Mouse (Mus musculus): Measurements from ENCODE around the gene Afmid.
A peak's percentile ranks its signal among the peaks of the same experiment; 100 is the strongest.
"Not testable (repeated sequence)": the region's sequence is repeated elsewhere in the genome, so short reads cannot be mapped to it uniquely, and the experiment has no call there.

The Afmid gene

GRCm38 (mm10) chr11:117794035-117794551 lies 31.6 kb upstream of the Afmid start:
- peak; percentile 76 for DNase-seq (ENCODE audit: low read depth, low spot score)

- no peak for DNase-seq (ENCODE audit: low read depth, low spot score)
These were observed 28.8 kb upstream of the Afmid start for GRCm38 (mm10) chr11:117796954-117797353.

- DNase-seq (ENCODE audit: low read depth, low spot score) = no peak
These were observed 28.1 kb upstream of the Afmid start, which contains the start of gene 6030468B19Rik for GRCm38 (mm10) chr11:117797511-117798159. 6030468B19Rik (plus strand) TSS chr11:117797660.

DNA sequence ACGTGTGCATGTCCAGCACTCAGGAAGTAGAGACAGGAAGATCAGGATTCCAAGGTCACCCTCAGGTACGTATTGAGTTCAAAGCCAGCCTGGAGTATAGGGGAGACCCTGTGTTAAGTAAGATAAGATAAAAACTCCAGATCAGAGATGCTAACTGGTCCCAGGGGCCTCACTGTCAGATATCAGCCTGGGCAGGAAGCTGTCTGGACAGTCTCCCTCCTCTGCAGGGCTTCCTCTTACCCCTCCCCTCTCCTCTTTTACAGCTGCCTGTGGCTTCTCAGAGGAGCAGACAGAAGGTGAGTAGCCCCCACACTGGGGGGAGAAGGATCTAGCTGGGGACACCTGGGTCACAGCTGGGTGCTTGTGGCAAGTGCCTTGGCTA lies 27.6 kb upstream of the Afmid start:
- no peak for DNase-seq (ENCODE audit: low read depth, low spot score)

GRCm38 (mm10) chr11:117799174-117799573 lies 26.6 kb upstream of the Afmid start:
- no peak for DNase-seq (ENCODE audit: low read depth, low spot score)

DNA sequence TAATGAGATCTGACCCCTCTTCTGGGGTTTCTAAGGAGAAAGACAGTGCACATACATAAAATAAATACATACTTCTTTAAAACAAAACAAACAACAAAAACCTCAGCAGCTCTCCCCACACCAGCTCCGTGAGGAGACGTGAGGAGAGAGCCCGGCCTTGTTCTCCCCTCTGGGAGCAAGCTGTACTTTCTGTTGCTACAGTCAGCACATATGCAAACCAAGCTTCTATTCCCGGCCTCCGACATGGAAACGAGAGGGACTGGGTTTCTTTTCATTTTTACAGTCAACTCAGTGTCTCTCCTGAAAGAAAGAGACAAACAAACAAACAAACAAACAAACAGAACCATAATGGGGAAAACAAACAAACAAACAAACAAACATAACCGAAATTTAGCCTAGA lies 25.7 kb upstream of the Afmid start:
- DNase-seq (ENCODE audit: low read depth, low spot score) = no peak

DNA sequence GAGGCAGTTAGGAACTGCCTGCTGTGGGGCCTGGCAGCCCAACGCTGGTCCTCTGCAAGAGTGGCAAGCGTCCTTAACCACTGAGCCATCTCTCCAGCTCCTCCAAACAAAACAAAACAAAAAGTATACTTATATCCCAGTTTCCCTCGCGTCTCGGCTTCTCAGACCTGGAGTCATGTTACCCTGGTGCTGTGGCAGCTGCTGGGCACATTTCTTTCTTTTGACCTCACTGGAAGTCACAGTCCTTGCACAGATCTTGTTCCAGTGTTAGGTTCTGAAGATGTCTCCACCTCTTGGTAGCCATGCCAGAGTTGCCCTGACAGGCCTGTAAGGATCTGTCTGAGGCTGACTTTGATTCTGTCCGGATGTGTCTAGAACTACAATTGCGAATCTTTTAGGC lies 24.1 kb upstream of the Afmid start:
- DNase-seq (ENCODE audit: low read depth, low spot score) = no peak

GRCm38 (mm10) chr11:117803166-117803688 lies 22.5 kb upstream of the Afmid start:
- DNase-seq (ENCODE audit: low read depth, low spot score) = no peak

DNA sequence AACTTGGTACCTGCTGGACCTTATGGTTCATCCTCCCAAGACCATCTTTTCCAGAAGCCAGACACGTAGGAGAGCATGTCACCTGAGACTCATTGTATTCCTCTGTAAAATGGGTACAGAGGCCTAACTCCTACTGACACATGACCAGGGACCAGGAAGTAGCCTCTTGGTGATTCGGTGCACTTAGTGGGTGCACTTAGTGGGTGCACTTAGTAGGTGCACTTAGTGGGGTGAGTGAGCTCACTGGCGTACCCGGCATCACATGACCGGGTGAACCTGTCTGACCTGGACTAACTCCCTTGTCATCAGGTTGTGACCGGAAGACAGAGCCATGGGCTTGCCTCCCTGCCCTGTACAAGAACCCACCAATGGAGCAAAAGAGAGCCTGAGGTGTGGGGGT lies 18.9 kb upstream of the Afmid start:
- no peak for DNase-seq (ENCODE audit: low read depth, low spot score)

- DNase-seq (ENCODE audit: low read depth, low spot score) = peak; percentile 77
These were observed 16.1 kb upstream of the Afmid start, which contains the start of the genes Gm20708 and Syngr2 for GRCm38 (mm10) chr11:117809407-117810311. Gm20708 (plus strand) TSS chr11:117809668. Syngr2 (plus strand) TSS chr11:117809668.

- DNase-seq (ENCODE audit: low read depth, low spot score) = peak; percentile 83
These were observed 15.2 kb upstream of the Afmid start for GRCm38 (mm10) chr11:117810401-117811046.

DNA sequence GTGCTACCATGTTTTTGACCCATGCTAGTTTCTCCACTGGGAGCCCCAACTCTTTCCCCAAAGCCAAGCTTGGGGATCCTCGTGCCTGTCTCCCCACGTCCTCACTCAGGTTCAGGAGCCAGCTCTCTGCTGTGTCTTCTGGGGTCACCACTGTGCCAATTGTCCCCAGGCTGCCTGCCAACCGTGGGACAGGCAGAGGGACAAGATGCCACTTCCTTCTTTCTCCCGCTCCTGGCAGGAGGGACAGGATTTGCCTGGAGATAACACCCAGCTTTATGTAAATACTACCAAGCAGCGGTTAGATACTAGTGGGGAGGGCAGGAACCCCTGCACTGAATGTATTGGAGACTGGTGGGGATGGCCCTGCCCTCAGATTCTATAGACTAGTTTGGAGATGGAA lies 11.9 kb upstream of the Afmid start:
- no peak for DNase-seq (ENCODE audit: low read depth, low spot score)

DNA sequence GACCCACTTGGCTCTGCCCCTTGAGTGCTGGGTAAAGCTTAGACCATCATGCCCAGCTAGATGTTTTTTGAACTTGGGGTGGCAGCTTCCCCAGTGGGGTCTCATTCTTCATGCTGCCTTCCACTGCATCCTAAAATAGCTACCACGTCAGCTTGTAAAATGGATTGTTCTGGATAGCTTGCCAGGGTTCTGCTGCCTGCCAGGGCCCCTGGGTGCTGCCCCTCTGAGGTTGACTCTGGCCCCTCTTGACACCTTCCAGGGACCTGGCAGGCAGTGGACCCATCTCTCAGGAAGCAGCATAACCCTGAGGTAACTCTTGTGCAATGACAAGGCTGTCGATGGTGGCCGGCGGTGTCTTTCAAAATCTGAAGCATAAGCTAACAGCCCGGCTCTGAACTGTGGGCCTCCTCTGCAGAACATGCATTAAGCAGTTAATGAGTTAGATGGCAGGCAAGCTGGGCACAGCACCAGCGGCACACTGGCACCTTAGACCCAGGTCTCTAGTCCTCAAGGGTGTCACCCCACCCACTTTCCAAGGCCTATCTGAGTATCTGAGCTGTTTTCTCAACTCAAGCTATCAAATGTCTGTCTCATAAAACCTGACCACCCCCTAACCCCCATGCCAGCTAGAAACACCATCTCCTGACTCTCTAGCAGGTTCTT lies 10.9 kb upstream of the Afmid start:
- DNase-seq (ENCODE audit: low read depth, low spot score) = no peak

- not testable (repeated sequence) for DNase-seq (ENCODE audit: low read depth, low spot score)
These were observed 9.9 kb upstream of the Afmid start for GRCm38 (mm10) chr11:117815850-117816249.

DNA sequence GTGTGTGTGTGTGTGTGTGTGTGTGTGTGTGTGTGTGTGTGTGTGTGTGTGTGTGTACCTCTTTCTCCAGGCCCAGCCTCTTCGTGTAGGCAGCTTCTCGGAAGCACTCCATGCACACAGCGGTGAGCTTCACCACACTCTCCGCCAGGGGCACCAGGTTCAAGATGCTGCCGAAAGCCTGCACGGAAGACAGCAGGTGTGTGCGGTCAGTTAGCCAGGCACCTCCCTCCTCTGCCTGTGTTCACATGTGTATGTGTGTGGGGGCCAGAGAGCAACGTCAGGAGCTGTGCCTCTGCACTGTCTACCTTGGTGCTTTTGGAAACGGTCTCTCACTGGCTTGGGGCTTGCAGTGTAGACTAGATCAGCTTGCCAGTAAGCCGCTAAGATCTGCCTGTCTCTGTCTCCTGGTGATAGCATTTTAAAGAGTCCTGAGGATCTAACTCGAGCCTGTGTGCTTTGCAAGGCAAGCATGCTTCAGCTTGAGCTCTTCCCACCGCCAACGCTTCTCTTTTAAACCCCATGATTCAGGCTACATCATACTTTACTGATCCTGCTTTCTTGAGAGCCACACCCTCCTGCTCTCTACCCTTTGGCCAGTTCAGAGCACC lies 9.2 kb upstream of the Afmid start:
- DNase-seq (ENCODE audit: low read depth, low spot score) = no peak

DNA sequence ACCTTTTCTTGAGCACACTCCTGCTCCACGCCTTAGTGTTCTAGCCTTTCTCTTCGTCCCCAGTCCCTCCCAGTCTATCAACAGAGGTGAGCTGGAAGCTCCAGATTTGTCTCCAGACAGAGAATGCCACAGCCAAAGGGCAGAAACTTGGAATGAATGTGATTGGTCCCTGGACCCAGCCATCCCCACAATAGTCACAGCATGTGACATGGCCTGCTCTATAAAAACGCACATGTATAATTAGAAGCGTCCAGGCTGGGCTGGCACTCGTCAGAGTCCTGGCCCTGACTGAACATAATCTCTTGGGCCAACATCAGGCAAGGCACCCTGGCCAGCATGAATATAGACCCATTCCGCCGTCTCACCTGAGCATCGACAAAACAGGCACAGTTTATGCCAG lies 6.6 kb upstream of the Afmid start:
- DNase-seq (ENCODE audit: low read depth, low spot score) = no peak

- DNase-seq (ENCODE audit: low read depth, low spot score) = no peak
These were observed 5.6 kb upstream of the Afmid start for GRCm38 (mm10) chr11:117820173-117820572.

GRCm38 (mm10) chr11:117821868-117822267 lies 3.9 kb upstream of the Afmid start:
- DNase-seq (ENCODE audit: low read depth, low spot score) = no peak

- DNase-seq (ENCODE audit: low read depth, low spot score) = no peak
These were observed 2.9 kb upstream of the Afmid start for GRCm38 (mm10) chr11:117822728-117823241.

DNA sequence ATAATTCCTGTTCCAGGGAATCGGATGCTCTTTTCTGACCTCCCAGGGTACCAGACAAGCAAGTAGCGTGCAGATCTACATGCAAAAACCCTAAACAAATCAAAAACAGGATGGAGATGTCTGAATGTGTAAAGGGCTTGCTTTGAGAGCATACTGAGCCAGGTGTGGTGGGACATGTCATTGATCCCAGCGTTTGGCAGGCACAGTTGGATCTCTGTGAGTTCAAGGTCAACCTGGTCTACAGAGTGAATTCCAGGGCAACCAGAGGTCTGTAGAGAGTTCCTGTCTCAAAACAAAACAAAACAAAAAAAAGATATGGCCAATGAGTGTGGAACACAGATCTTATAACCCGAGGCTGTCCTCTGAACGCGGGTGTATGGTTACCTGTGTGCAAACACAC lies 2.3 kb upstream of the Afmid start:
- no peak for DNase-seq (ENCODE audit: low read depth, low spot score)
